Mouse (Mus musculus): ENCODE data around the gene Tigd4. TPM values are rescaled to one million over a fixed set of nuclear protein-coding genes. Genes with fewer than 3 reads are reported as not detected.
"Not testable (repeated sequence)": the region's sequence is repeated elsewhere in the genome, so short reads cannot be mapped to it uniquely, and the experiment has no call there.

Gene Tigd4
- under 1 TPM; 0.07 to 0.15 TPM for total RNA-seq (2021)
- long read RNA-seq, experiment 1: 0 reads
- long read RNA-seq, experiment 2: 0 reads

GRCm38 (mm10) chr3:84593274-84593673, at the start of gene Tigd4:
Gene Tigd4, plus strand, starts transcription at chr3:84593574.
- intact Hi-C loops (cut with DNase I): no loop called here
- DNase-seq: no peak

GRCm38 (mm10) chr3:84547177-84547576, 46.2 kb upstream of the Tigd4 start:
- DNase-seq: no peak
- intact Hi-C loops (cut with DNase I): loop anchor here (10.0 kb wide), 1 partner anchor 232 kb away; no protein-coding TSS in a partner anchor

GRCm38 (mm10) chr3:84555780-84556179, 37.6 kb upstream of the Tigd4 start:
- no peak for DNase-seq
- intact Hi-C loops (cut with DNase I): no loop called here

- intact Hi-C loops (cut with DNase I): no loop called here
- DNase-seq: no peak
Observed at GRCm38 (mm10) chr3:84558301-84558700, 35.1 kb upstream of the Tigd4 start.

- DNase-seq; intact Hi-C loops (cut with DNase I): not testable (repeated sequence)
Observed at GRCm38 (mm10) chr3:84562911-84563310, 30.5 kb upstream of the Tigd4 start.

- DNase-seq: no peak
- intact Hi-C loops (cut with DNase I): no loop called here
Observed at GRCm38 (mm10) chr3:84563415-84563814, 30.0 kb upstream of the Tigd4 start.

GRCm38 (mm10) chr3:84568540-84568939, 24.8 kb upstream of the Tigd4 start:
- no peak for DNase-seq
- intact Hi-C loops (cut with DNase I): no loop called here

- DNase-seq: no peak
- intact Hi-C loops (cut with DNase I): no loop called here
Observed at GRCm38 (mm10) chr3:84569587-84569986, 23.8 kb upstream of the Tigd4 start.

GRCm38 (mm10) chr3:84570501-84570900, 22.9 kb upstream of the Tigd4 start:
- intact Hi-C loops (cut with DNase I): no loop called here
- DNase-seq: no peak

GRCm38 (mm10) chr3:84580716-84581115, 12.7 kb upstream of the Tigd4 start:
- no peak for DNase-seq
- intact Hi-C loops (cut with DNase I): no loop called here

GRCm38 (mm10) chr3:84581696-84582022, 11.7 kb upstream of the Tigd4 start:
- DNase-seq: no peak
- intact Hi-C loops (cut with DNase I): no loop called here

GRCm38 (mm10) chr3:84582023-84582912, 11.1 kb upstream of the Tigd4 start, which contains the start of gene Arfip1:
Gene Arfip1, minus strand, starts transcription at chr3:84582625.
- intact Hi-C loops (cut with DNase I): no loop called here
- DNase-seq: peak; percentile 97 to 99

- no peak for DNase-seq
- intact Hi-C loops (cut with DNase I): no loop called here
Observed at GRCm38 (mm10) chr3:84582913-84583276, 10.5 kb upstream of the Tigd4 start.

GRCm38 (mm10) chr3:84586736-84587135, 6.6 kb upstream of the Tigd4 start:
- DNase-seq: no peak
- intact Hi-C loops (cut with DNase I): no loop called here

GRCm38 (mm10) chr3:84594894-84595676, 1.7 kb downstream of the Tigd4 start:
- intact Hi-C loops (cut with DNase I): no loop called here
- no peak for DNase-seq

- intact Hi-C loops (cut with DNase I): no loop called here
Observed at GRCm38 (mm10) chr3:84595677-84596234, 2.4 kb downstream of the Tigd4 start.

GRCm38 (mm10) chr3:84597996-84598734, 4.8 kb downstream of the Tigd4 start:
- intact Hi-C loops (cut with DNase I): no loop called here
- DNase-seq: no peak

More at GRCm38 (mm10) chr3:84595677-84596234, 2.4 kb downstream of the Tigd4 start:
- DNase-seq: no peak

- DNase-seq: no peak
- intact Hi-C loops (cut with DNase I): no loop called here
Observed at GRCm38 (mm10) chr3:84598756-84599155, 5.4 kb downstream of the Tigd4 start.

GRCm38 (mm10) chr3:84601870-84602495, 8.6 kb downstream of the Tigd4 start:
- intact Hi-C loops (cut with DNase I): no loop called here
- no peak for DNase-seq

GRCm38 (mm10) chr3:84602759-84603158, 9.4 kb downstream of the Tigd4 start:
- intact Hi-C loops (cut with DNase I): no loop called here
- no peak for DNase-seq
